Mouse (Mus musculus) testis, adult 2 months (tissue): ENCODE measurements around the gene Cep63.

Experiments
- CTCF ChIP-seq: fragments of 200-500 bp; IDR thresholded peaks from 2 replicates; pipeline ENCODE4 v1.5.1; 2012; ENCODE audit warnings: low read depth, mild to moderate bottlenecking, inconsistent platforms, low read length, moderate library complexity; ENCODE audit not compliant: control insufficient read depth, insufficient read depth, insufficient replicate concordance
- POLR2A ChIP-seq: fragments of 200-500 bp; IDR thresholded peaks from 2 replicates; pipeline ENCODE4 v1.6.1; 2012; ENCODE audit warnings: low read depth, mild to moderate bottlenecking, inconsistent platforms, low read length, moderate library complexity; ENCODE audit not compliant: control insufficient read depth

GRCm38 (mm10) chr9:102625401-102625982, 842 bp downstream of the Cep63 start:
- TF ChIP-seq POLR2A (no peak), CTCF (no peak)
